Mouse (Mus musculus): ENCODE measurements around the gene Cyp2c70. TPM values are rescaled to one million over a fixed set of nuclear protein-coding genes. Genes with fewer than 3 reads are reported as not detected.

Gene Cyp2c70
- not detected for total RNA-seq (2023)

DNA sequence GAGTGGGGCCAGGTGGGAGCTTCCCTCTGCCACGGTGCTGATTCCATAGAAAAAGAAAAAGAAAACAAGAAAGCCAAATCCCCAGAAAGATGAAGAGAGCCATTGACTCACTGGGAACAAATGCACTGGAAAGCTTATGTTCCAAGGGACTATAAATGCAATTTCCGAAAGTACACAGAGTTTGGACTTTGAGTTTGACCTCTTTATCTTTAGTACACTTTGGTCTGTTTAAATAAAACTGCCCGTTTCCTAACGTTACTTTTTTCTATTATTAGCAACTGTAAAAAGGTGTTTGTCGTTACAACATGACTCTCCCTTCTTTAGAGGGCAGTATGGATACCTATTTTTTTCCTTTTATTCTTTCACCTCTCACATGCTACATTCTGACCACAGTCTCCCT is at the start of gene Cyp2c70:
Gene Cyp2c70, minus strand, starts transcription at position 174 of the 400 bp plus-strand sequence.

Other genes starting within 250 kb of the Cyp2c70 start
- gene Cyp2c37, start 194.9 kb downstream of the Cyp2c70 start, total RNA-seq (2023): not detected
- gene Cyp2c54, start 113.5 kb downstream of the Cyp2c70 start, total RNA-seq (2023): not detected
- gene Cyp2c50, start 97.6 kb downstream of the Cyp2c70 start, total RNA-seq (2023): not detected
- gene Pdlim1, start 84.5 kb upstream of the Cyp2c70 start, total RNA-seq (2023): 167 TPM